Mouse (Mus musculus): ENCODE measurements at regions not wholly inside any gene's neighbourhood (a gene's known extent, or its start where the extent isn't known, plus 50 kb on each side); places are given as distances from the start of the nearest gene placed in this dataset.

- no peaks in the 10 kb centered on the region for H3K27me3 ChIP-seq (ENCODE audit: control insufficient read depth, insufficient read depth, low read length)
- no peaks in the 10 kb centered on the region for H3K9me3 ChIP-seq (ENCODE audit: control insufficient read depth, low read depth, low read length)
- peak overlapping the region; percentile 32 for H3K4me2 ChIP-seq (replicated peaks; ENCODE audit: low read depth, low read length)
- 52% methylated on average over 9 of the region's 9 CpGs for WGBS
- ATAC-seq (ENCODE audit: insufficient number of reproducible peaks, insufficient read depth, low FRiP score, low read depth): no peak
- H3K27ac ChIP-seq (ENCODE audit: low read length): peak overlapping the region; percentile 62; the same call in 1 of the 2 replicates
- H3K36me3 ChIP-seq (ENCODE audit: control insufficient read depth, insufficient read depth, low read length): no peaks in the 10 kb centered on the region
- peaks cover 18% of the 10 kb centered on the region for H3K4me1 ChIP-seq (ENCODE audit: control insufficient read depth, insufficient read depth, low read length)
- no peak overlapping the region for H3K4me3 ChIP-seq (ENCODE audit: low read depth, low read length)
- H3K9ac ChIP-seq (replicated peaks; ENCODE audit: low read depth, low read length): no peak overlapping the region
These were observed 272.1 kb downstream of the Cd83 start for GRCm38 (mm10) chr13:44056716-44057115.

- H3K27ac ChIP-seq (ENCODE audit: low read length): no peak overlapping the region
- H3K9me3 ChIP-seq (ENCODE audit: control insufficient read depth, low read depth, low read length): no peaks in the 10 kb centered on the region
- H3K4me1 ChIP-seq (ENCODE audit: control insufficient read depth, insufficient read depth, low read length): peaks cover 23% of the 10 kb centered on the region
- H3K4me3 ChIP-seq (ENCODE audit: low read depth, low read length): no peak overlapping the region
- ATAC-seq (ENCODE audit: insufficient number of reproducible peaks, insufficient read depth, low FRiP score, low read depth): no peak
- 96% methylated on average over 5 of the region's 5 CpGs for WGBS
- H3K36me3 ChIP-seq (ENCODE audit: control insufficient read depth, insufficient read depth, low read length): no peaks in the 10 kb centered on the region
- no peak overlapping the region for H3K9ac ChIP-seq (replicated peaks; ENCODE audit: low read depth, low read length)
- no peaks in the 10 kb centered on the region for H3K27me3 ChIP-seq (ENCODE audit: control insufficient read depth, insufficient read depth, low read length)
- no peak overlapping the region for H3K4me2 ChIP-seq (replicated peaks; ENCODE audit: low read depth, low read length)
These were observed 273.0 kb downstream of the Cd83 start for GRCm38 (mm10) chr13:44057542-44057941.

DNA sequence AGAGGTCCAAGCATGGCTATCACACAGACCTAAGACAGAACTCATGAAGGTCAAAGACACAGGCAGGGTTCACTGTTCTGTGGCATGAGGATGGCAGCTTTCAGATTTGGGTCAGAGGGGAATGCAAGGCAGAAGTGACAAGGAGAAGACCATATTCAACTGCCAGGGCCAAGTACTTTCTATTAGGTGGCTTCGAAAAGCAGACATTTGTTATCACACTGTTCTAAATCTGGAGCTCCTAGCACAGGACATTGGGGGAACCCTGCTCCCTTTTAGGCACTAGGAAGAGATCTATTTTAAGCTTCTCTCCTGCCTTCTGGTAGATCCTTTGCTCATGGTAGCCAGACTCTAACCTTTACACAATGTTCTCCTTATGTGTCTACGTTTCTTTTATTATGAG is 273.7 kb downstream of the Cd83 start:
- H3K36me3 ChIP-seq (ENCODE audit: control insufficient read depth, insufficient read depth, low read length): no peaks in the 10 kb centered on the region
- no peak overlapping the region for H3K9ac ChIP-seq (replicated peaks; ENCODE audit: low read depth, low read length)
- H3K4me1 ChIP-seq (ENCODE audit: control insufficient read depth, insufficient read depth, low read length): peaks cover 23% of the 10 kb centered on the region
- H3K4me2 ChIP-seq (replicated peaks; ENCODE audit: low read depth, low read length): no peak overlapping the region
- no peak overlapping the region for H3K27ac ChIP-seq (ENCODE audit: low read length)
- H3K27me3 ChIP-seq (ENCODE audit: control insufficient read depth, insufficient read depth, low read length): no peaks in the 10 kb centered on the region
- 95% methylated on average over 2 of the region's 2 CpGs for WGBS
- no peak overlapping the region for H3K4me3 ChIP-seq (ENCODE audit: low read depth, low read length)
- no peak for ATAC-seq (ENCODE audit: insufficient number of reproducible peaks, insufficient read depth, low FRiP score, low read depth)
- no peaks in the 10 kb centered on the region for H3K9me3 ChIP-seq (ENCODE audit: control insufficient read depth, low read depth, low read length)

- Histone ChIP-seq H3K4me1 (ENCODE audit: control insufficient read depth, insufficient read depth, low read length) (peaks cover 23% of the 10 kb centered on the region), H3K9me3 (ENCODE audit: control insufficient read depth, low read depth, low read length) (no peaks in the 10 kb centered on the region), H3K4me3 (ENCODE audit: low read depth, low read length) (no peak overlapping the region), H3K36me3 (ENCODE audit: control insufficient read depth, insufficient read depth, low read length) (no peaks in the 10 kb centered on the region), H3K9ac (replicated peaks; ENCODE audit: low read depth, low read length) (no peak overlapping the region), H3K27me3 (ENCODE audit: control insufficient read depth, insufficient read depth, low read length) (no peaks in the 10 kb centered on the region), H3K27ac (ENCODE audit: low read length) (no peak overlapping the region), H3K4me2 (replicated peaks; ENCODE audit: low read depth, low read length) (no peak overlapping the region)
- ATAC-seq (ENCODE audit: insufficient number of reproducible peaks, insufficient read depth, low FRiP score, low read depth): no peak
- 48% methylated on average over 8 of the region's 8 CpGs for WGBS
These were observed 274.9 kb downstream of the Cd83 start for GRCm38 (mm10) chr13:44059436-44059835.

DNA sequence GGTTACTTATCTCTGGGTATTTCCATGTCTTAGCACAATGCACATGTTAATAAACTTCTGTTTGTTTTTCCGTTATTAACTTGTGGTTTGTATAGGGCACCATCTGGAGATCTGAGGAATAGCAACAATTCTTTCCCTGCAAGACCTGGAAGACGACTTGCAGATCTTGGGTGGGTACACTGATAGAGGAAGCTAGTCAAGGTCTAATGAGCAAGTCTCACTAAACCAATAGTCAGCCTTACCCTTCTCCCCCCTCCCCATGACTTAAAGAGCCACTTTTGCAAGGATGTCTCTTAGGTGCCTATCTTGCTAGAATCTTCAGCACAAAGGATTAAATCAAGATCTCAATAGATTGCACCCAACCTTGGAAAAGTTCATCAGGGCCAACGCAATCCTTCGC is 276.7 kb downstream of the Cd83 start:
- no peak overlapping the region for H3K27ac ChIP-seq (ENCODE audit: low read length)
- no peaks in the 10 kb centered on the region for H3K27me3 ChIP-seq (ENCODE audit: control insufficient read depth, insufficient read depth, low read length)
- WGBS: 89% methylated on average over 4 of the region's 4 CpGs
- H3K9me3 ChIP-seq (ENCODE audit: control insufficient read depth, low read depth, low read length): no peaks in the 10 kb centered on the region
- no peak for ATAC-seq (ENCODE audit: insufficient number of reproducible peaks, insufficient read depth, low FRiP score, low read depth)
- no peaks in the 10 kb centered on the region for H3K36me3 ChIP-seq (ENCODE audit: control insufficient read depth, insufficient read depth, low read length)
- H3K4me1 ChIP-seq (ENCODE audit: control insufficient read depth, insufficient read depth, low read length): peaks cover 18% of the 10 kb centered on the region
- H3K4me3 ChIP-seq (ENCODE audit: low read depth, low read length): no peak overlapping the region
- no peak overlapping the region for H3K4me2 ChIP-seq (replicated peaks; ENCODE audit: low read depth, low read length)
- H3K9ac ChIP-seq (replicated peaks; ENCODE audit: low read depth, low read length): no peak overlapping the region

DNA sequence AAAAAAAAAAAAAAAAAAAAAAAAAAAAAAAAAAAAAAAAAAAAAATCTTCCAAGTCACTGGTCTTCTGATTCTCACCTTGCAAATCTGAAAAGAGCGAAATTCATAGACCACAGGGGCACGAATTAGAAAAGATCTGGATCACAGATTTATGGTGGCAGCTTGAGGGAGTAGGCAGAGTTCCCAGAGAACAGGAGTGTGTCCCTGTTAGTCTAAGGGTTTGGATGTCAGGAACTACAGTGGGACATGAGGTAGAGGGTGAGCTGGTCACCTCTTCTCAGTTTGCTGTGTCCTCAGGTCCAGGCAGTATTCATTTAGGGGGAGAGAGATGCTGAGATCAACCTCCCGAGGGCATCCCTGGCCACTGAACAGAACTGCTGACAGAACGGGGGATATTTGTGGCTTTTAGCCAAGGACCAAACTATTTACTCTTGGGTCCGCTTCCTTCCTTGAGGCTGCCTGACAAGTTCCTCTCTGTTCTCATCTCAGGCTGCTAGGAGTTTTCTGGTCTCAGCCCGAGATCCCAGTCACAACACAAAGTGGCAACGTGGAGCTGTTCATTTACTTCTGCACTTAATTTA is 277.2 kb downstream of the Cd83 start:
- no peak overlapping the region for H3K4me3 ChIP-seq (ENCODE audit: low read depth, low read length)
- no peaks in the 10 kb centered on the region for H3K9me3 ChIP-seq (ENCODE audit: control insufficient read depth, low read depth, low read length)
- no peak overlapping the region for H3K9ac ChIP-seq (replicated peaks; ENCODE audit: low read depth, low read length)
- no peak for ATAC-seq (ENCODE audit: insufficient number of reproducible peaks, insufficient read depth, low FRiP score, low read depth)
- peaks cover 16% of the 10 kb centered on the region for H3K4me1 ChIP-seq (ENCODE audit: control insufficient read depth, insufficient read depth, low read length)
- no peaks in the 10 kb centered on the region for H3K36me3 ChIP-seq (ENCODE audit: control insufficient read depth, insufficient read depth, low read length)
- H3K27ac ChIP-seq (ENCODE audit: low read length): no peak overlapping the region
- WGBS: 37% methylated on average over 7 of the region's 7 CpGs
- H3K27me3 ChIP-seq (ENCODE audit: control insufficient read depth, insufficient read depth, low read length): no peaks in the 10 kb centered on the region
- H3K4me2 ChIP-seq (replicated peaks; ENCODE audit: low read depth, low read length): no peak overlapping the region

GRCm38 (mm10) chr13:44063317-44063716 is 278.7 kb downstream of the Cd83 start:
- 69% methylated on average over 8 of the region's 8 CpGs for WGBS
- Histone ChIP-seq H3K4me3 (ENCODE audit: low read depth, low read length) (no peak overlapping the region), H3K9me3 (ENCODE audit: control insufficient read depth, low read depth, low read length) (no peaks in the 10 kb centered on the region), H3K4me1 (ENCODE audit: control insufficient read depth, insufficient read depth, low read length) (peaks cover 15% of the 10 kb centered on the region), H3K27ac (ENCODE audit: low read length) (no peak overlapping the region), H3K36me3 (ENCODE audit: control insufficient read depth, insufficient read depth, low read length) (no peaks in the 10 kb centered on the region), H3K9ac (replicated peaks; ENCODE audit: low read depth, low read length) (no peak overlapping the region), H3K4me2 (replicated peaks; ENCODE audit: low read depth, low read length) (no peak overlapping the region), H3K27me3 (ENCODE audit: control insufficient read depth, insufficient read depth, low read length) (no peaks in the 10 kb centered on the region)
- no peak for ATAC-seq (ENCODE audit: insufficient number of reproducible peaks, insufficient read depth, low FRiP score, low read depth)

GRCm38 (mm10) chr13:44064026-44064425 is 279.5 kb downstream of the Cd83 start:
- 79% methylated on average over 3 of the region's 3 CpGs for WGBS
- H3K27me3 ChIP-seq (ENCODE audit: control insufficient read depth, insufficient read depth, low read length): no peaks in the 10 kb centered on the region
- H3K9ac ChIP-seq (replicated peaks; ENCODE audit: low read depth, low read length): no peak overlapping the region
- H3K4me3 ChIP-seq (ENCODE audit: low read depth, low read length): no peak overlapping the region
- no peaks in the 10 kb centered on the region for H3K9me3 ChIP-seq (ENCODE audit: control insufficient read depth, low read depth, low read length)
- H3K36me3 ChIP-seq (ENCODE audit: control insufficient read depth, insufficient read depth, low read length): no peaks in the 10 kb centered on the region
- H3K4me1 ChIP-seq (ENCODE audit: control insufficient read depth, insufficient read depth, low read length): peaks cover 15% of the 10 kb centered on the region
- no peak overlapping the region for H3K4me2 ChIP-seq (replicated peaks; ENCODE audit: low read depth, low read length)
- no peak for ATAC-seq (ENCODE audit: insufficient number of reproducible peaks, insufficient read depth, low FRiP score, low read depth)
- H3K27ac ChIP-seq (ENCODE audit: low read length): no peak overlapping the region

- Histone ChIP-seq H3K9me3 (ENCODE audit: control insufficient read depth, low read depth, low read length) (no peaks in the 10 kb centered on the region), H3K27ac (ENCODE audit: low read length) (no peak overlapping the region; the same call in 1 of the 2 replicates), H3K9ac (replicated peaks; ENCODE audit: low read depth, low read length) (no peak overlapping the region), H3K4me2 (replicated peaks; ENCODE audit: low read depth, low read length) (no peak overlapping the region), H3K4me1 (ENCODE audit: control insufficient read depth, insufficient read depth, low read length) (peaks cover 15% of the 10 kb centered on the region), H3K4me3 (ENCODE audit: low read depth, low read length) (no peak overlapping the region), H3K27me3 (ENCODE audit: control insufficient read depth, insufficient read depth, low read length) (no peaks in the 10 kb centered on the region), H3K36me3 (ENCODE audit: control insufficient read depth, insufficient read depth, low read length) (no peaks in the 10 kb centered on the region)
- ATAC-seq (ENCODE audit: insufficient number of reproducible peaks, insufficient read depth, low FRiP score, low read depth): no peak
- 16% methylated on average over 13 of the region's 13 CpGs for WGBS
These were observed 281.2 kb downstream of the Cd83 start for GRCm38 (mm10) chr13:44065741-44066185.

Data from stomach, embryonic 14.5 days (tissue).